Mouse (Mus musculus): ENCODE results near the gene Mob3a.

Gene Mob3a

DNA sequence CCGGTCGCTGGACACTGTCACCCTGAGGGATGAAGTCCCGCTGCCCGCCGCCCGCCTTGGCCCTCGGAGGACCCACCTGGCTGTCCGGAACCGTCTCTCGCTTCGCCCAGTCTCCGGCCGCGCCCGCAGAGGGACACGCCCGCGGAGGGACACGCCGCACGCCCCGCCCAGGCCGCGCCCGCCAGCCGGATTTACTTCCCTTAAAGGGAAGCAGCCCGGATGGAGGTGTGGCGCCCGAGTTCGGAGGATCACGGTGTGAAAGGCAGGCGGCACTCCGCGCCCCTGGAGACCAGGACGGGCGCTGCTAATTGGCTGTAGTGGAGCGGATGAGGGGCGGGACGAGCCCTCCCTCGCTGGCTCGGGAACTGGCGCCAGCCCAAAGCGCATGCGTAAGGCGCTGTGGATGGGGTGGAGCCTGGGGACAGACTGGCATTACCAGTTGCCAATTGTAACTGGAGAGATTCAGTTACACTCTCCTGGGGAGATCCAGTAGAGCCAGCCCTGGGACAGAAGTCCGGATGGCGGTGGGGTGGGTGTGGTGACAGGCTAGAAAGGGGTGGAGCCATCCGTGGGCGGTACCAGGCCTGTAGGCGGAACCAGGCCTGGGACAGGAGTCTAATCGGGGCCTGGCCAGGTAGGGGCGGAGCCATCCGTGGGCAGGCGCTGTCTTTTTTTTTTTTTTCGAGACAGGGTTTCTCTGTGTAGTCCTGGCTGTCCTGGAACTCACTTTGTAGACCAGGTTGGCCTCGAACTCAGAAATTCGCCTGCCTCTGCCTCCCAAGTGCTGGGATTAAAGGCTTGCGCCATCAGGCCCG, at the start of gene Mob3a, which contains the start of gene Izumo4:
TSS of gene Mob3a (minus strand) at position 257 of the 815 bp plus-strand sequence.
TSS of gene Izumo4 (plus strand) at position 464 of the 815 bp plus-strand sequence.
- peak; percentile 94 to 96 for DNase-seq (ENCODE audit: low spot score in 2 of 2)

DNA sequence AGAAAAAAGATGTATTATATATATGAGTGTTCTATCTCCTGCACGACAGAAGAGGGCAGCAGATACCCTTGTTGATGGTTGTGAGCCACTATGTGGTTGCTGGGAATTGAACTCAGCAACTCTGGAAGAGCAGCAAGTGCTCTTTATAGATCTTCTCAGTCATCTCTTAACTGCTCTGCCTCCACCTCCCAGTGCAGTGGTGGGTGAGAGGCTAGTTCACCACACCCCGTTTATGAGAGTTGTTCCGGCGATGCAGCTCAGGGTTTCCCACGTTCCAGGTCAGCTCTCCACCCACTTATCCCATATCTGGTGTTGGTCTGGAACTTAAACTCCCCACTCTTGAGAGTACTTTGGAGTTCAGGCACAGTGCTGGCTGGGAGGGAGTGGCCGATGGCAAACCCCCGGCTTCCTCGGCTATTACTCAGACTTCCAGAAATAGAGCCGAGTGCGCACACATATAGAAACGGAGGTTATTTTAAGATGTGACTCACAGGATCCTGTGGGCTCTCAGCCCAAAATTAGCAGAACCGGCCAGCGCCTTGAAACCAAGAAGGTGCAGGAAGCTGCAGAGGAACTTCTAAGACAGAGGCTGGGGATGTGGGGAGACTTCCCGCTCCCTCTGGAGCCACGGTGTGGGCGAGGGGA, 49.5 kb upstream of the Mob3a start:
- DNase-seq (ENCODE audit: low spot score in 2 of 2), result peak; percentile 27 to 45

DNA sequence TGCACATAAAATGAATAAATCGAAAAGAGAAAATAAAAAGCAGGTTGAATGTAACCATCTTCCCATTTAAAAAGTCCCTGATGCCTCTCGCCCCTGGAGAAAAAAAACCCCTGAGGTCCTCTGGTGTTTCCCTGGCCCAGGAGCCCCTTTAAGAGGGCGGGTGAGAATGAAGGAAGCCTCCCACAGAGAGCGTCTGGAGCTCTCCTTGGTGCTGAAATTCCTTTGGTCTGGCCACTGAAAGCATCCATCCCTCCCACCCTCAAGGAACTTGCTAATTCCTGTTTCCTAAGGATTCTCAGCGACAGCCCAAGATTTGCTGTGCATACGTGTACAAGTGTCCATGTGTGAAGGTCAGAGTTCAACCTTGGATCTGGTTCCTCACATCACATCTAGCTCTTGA, 46.8 kb upstream of the Mob3a start:
- peak in 1 of 2 experiments; percentile 71 for DNase-seq (ENCODE audit: low spot score in 2 of 2)

DNA sequence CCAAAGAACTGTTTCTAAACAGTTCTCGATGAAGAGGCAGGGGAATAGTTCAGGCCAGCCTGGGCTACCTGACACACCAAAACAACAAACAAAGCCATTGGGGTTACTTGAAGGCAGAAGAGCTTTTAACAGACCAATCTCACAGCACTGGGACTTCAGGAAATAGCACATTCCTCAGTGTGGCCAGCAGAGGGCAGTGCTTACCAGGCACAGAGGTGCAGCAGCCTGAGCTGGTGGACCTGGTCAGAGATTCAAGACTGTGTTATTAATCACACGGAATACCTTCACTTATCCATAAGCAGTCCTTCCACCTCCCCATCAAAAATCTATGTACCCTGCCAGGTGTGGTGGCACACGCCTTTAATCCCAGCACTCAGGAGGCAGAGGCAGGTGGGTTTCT, 45.6 kb upstream of the Mob3a start:
- peak; percentile 73 to 89 for DNase-seq (ENCODE audit: low spot score in 2 of 2)

DNA sequence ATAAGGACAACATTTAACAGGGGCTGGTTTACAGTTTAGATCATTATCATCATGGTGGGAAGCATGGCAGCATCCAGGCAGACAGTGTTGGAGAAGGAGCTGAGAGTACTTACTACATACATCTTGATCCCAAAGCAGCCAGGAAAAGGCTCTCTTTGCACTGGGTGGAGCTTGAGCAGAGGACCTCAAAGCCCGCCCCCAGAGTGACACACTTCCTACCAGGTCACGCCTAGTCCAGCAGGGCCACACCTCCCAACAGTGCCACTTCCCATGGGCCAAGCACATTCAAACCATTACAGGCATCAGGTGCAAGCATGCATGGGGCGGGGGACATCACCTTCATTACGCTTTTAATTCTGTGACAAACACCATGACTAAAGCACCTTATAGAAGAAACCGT, 42.5 kb upstream of the Mob3a start:
- DNase-seq (ENCODE audit: low spot score in 2 of 2), result peak; percentile 27 to 77

DNA sequence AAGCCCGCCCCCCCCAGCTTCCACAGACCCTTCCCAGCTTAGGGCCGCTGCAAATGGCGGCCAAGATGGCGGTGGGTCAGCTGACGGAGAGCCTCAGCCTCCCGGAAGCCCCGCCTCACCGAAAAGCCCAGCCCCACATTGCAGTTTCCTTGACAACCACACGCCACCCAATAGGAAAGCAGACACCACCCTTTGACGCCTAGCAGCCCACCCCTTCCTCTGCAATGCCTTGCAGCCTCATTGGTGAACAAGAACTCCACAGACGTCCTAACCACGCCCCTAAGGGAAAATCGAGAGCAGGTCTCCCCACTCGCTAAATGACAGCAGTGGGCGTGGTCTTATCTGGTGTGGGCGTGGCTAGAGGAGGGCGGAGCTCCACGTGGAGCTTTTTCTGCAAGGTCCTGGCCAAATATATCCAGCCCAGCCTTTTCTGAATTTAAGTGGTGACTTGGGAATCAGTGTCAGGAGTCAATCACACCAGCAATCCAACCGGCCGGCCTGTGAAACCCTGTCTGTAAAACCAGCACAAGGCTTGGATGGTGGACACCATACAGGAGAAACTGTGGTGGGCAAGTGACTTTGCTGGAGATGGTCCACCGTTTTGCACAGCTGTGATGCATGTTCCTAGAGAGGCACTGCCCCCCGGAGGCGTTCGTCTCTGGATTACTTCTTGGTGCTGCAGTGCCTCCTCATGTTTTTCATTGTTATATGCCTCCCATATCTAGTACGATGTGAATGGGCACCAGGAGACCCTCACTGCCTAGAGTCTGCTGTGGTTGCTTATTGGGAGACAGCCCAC, 40.6 kb upstream of the Mob3a start, which contains the start of gene Ap3d1:
TSS of gene Ap3d1 (minus strand) at position 85 of the 799 bp plus-strand sequence.
- peak; percentile 97 to 98 for DNase-seq (ENCODE audit: low spot score in 2 of 2)

DNA sequence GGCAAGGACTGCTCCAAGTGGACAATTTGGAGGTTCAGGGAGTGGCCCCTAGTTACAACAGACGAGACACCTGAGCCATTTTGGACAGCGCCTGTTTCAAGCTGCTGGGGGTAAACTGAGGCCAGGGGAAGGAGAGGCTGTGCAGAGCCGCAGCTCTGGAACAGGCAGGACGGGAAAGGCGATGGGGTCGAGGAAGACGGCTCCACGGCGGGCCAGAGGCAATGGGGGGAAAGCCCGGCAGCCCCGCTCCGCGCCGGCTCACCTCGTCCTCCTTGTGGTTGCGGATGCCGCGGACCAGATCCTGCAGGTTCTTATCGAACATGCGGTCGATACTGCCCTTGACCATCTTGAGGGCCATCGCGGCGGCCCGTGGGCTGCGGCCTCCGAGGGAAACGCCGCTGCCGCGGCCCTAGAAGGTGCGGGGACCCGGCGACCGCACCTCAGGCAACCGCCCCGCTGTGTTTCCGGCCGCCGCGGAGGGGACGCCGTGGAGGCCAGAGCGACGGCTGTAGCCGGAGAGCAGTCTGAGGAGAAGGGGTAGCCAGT, 39.9 kb upstream of the Mob3a start:
- peak; percentile 20 to 51 for DNase-seq (ENCODE audit: low spot score in 2 of 2)

DNA sequence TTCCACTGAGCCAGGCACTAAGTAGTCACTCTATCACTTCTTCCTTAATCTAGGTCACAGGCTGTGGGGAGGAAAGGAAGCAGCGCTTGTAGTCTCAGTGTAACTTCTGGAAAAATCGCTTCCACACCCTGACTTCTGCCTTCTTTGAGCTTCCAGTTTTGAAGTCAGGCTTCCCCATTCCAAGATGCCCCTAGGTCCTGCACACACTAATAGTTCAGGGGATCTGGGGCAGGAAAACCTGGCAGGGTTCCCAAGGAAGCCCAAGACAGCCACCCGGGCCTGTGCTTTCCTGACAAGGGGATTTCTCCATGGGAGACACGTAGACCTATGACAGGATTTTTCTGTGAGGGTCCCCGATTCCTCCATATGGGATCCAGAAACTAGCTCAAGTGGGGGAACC, 39.4 kb upstream of the Mob3a start:
- DNase-seq (ENCODE audit: low spot score in 2 of 2), result peak in 1 of 2 experiments; percentile 28

DNA sequence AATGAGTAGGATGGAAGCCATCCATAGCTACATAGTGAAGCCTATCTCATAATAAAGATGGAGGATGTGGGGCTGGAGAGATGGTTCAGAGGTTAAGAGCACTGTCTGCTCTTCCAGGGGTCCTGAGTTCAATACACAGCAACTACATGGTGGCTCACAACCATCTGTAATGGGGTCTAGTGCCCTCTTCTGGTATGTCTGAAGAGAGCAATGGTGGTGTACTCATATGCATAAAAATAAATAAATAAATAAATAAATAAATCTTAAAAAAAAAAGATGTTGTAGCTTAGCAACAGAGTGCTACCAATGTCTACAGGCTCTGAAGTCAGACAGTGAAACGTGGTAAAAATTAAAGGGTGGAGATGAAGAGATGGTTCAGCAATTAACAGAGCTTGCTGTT, 36.9 kb upstream of the Mob3a start:
- no peak for DNase-seq (ENCODE audit: low spot score in 2 of 2)

DNA sequence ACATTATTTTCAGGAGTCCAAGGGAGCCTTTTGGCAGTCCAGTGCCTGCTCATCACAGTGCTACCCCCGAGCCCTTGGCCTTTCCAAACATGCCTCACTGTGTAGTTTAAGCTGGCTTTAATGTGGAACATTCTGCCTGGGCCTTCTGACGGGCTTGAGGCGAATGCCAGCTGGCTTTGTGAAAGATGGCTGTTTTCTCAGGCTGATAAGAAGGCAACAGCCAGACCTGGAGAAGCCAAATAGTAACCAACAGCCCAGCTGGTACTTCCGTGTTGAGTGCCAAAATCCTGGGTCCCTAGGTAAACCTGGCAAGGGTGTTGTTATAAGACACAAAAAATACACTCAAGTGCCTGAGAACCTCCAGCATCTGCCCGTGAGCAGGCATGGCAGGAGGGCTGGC, 35.0 kb upstream of the Mob3a start:
- no peak for DNase-seq (ENCODE audit: low spot score in 2 of 2)

DNA sequence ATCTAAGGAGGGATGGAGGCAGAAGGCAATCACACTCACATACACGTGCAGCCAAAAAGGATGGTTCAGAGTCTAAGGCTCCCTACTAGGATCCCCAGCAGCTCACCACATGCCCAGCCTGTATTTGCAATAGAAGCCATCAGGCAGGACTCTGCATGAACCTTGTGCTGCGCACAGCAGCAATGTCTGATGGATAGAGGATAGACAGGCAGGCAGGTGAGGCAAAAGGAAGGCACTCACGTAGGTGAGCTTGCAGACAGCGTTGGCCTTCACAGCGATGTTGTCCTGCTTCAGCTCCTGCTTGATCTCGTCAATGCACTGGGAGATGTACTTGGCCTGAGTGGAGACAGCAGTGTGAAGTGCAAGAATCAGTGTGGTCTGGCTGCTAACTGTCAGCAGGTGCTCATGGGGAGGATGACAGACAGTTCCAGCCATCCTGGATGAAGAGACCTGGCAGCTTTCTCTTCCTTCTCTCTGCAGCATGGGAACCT, 30.9 kb upstream of the Mob3a start:
- no peak for DNase-seq (ENCODE audit: low spot score in 2 of 2)

DNA sequence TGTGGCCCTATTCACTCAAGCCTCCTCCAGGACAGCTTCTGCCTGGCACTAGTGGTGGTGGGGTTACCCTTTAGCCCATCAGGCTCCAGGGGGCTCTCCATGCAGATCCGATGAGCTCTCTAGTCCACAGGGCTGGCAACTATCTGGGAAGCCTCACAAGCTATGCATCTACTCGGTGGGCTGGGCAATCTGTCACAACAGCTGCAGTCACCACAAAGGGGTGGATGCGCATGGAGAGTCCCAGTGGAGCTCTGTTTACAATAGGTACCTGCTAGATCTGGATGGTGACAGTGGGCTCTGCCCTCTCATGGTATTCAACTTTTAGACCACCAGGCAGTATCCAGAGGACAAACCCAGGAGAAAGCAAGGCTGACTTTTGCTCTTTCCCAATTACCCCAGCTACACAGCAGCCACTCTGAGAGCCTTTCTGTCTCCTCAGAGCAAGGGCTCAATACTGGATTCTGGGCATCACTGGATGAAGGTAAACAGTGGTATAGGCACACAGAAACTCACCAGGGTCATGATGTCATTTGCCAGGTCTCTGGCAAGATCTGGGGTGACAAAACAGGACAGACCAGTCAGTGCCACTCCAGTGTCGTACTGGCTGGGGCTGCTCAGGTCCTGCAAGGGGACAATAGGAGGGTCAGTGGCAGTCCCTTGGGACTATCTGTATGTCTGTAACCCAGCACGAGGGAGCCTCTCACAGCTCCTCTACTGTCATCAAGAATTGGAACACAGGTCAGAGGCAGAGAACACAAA, 25.8 kb upstream of the Mob3a start:
- no peak for DNase-seq (ENCODE audit: low spot score in 2 of 2)

DNA sequence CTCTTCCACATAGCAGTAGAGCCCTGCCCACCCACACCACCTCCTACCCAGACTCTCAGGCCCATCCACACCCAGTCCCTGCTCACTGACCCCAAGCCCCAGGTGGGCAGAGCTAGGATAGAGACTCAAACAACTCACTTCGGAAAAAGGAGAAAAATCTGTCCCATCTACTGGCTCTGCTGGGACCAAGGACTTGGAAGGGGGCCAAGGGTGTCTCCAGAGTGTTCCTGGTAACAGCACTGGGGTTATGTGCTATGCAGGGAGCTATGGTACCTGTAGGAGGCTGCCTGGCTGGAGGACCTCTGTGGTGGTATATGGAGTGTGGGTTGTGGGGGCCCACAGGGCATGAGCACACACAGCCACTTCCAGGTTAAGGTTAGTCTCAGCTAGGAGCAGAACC, 15.5 kb upstream of the Mob3a start:
- DNase-seq (ENCODE audit: low spot score in 2 of 2), result no peak

DNA sequence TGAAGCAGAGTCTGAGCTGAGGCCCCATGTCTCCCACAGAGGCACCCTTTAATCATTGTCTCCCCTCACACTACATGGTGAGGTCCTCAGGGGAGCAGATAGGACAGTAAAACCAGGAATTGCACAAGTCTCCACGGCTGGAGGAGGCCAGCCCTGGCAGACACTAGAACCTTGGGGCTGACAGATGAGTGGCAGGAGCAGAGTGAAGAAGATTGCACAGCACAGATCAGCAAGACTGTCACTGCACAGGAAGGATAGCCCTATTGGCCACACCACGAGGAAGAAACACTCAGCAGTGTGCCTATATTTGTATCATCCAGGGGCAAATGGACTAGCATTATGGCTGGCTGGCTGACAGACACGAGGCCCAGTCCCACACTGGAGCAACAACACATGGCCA, 9.1 kb upstream of the Mob3a start:
- no peak for DNase-seq (ENCODE audit: low spot score in 2 of 2)

DNA sequence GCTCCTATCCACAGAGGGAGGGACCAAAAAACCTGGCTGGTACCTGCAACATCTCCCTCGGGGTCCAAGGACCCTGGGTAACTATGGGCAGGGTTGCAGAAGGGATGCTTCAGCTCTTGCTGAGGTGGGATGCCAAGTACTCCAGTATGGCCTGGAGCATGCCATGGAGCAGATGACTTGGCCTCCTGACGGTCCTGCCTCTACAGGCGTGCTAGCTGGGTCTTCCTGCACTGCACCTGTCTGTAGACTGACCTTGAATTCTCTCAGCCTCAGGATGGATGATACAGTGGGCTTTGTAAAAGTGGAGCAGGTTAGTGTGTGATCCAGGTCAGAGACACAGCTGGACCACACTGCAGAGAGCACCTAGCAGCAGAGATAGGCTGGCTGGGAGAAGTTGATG, 3.7 kb upstream of the Mob3a start:
- no peak for DNase-seq (ENCODE audit: low spot score in 2 of 2)

DNA sequence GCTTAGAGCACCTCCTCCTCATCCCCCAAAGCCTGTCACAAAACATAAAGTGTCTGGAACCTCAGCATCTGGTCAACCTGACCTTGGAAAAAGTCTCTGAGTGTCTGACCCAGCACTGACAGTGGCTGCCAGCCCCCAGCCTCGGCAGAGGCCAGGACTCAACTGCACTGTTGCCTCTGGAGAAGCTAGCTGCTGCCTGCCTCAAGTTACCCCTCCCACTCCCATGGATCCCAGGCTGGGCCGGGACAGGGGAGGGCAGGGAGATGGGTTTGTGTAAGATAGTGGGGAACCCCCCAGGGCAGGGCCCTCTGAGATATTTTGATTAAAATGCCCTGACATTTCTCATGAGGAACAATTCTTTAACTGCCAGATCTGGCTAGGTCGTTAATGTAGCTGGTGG, 3.3 kb upstream of the Mob3a start:
- DNase-seq (ENCODE audit: low spot score in 2 of 2), result peak in 1 of 2 experiments; percentile 14

DNA sequence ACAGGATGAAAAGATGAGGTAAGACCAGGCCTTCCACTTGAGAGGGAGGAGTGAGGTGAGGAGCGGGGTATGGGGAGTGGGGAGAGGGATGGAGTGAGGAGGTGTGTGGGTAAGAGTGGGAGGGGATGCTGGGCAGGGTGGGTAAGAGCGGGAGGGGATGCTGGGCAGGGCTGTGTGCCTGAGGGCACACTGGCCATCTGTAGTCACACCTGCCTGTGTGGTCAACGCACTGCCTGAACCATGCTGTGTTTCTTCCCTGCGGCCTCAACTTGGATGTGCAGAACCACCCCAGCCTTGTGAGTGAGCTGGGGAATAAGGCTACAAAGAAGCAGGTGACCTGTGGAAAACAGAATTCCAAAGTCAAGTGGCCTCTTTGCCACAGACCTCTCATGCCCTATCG, 2.6 kb upstream of the Mob3a start:
- DNase-seq (ENCODE audit: low spot score in 2 of 2), result peak in 1 of 2 experiments; percentile 16

DNA sequence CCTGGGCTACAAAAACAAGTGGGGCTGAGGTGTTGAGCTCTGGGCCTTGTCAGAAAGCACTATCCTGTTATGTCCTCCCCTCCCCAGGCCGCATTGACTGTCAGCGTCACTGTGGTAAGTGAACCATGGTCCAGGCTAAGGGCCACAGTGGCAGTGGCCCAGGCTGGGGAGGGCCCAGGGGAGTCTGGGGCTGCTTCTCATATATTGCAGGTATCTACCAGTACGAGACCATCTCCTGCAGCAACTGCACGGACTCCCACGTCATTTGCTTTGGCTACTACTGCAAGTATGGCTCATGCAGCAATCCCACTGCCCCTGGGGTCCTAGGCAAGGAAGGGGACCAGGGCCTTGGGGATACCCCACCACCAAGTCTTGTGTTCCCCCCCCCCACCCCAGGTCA, 1.9 kb upstream of the Mob3a start:
- no peak for DNase-seq (ENCODE audit: low spot score in 2 of 2)

DNA sequence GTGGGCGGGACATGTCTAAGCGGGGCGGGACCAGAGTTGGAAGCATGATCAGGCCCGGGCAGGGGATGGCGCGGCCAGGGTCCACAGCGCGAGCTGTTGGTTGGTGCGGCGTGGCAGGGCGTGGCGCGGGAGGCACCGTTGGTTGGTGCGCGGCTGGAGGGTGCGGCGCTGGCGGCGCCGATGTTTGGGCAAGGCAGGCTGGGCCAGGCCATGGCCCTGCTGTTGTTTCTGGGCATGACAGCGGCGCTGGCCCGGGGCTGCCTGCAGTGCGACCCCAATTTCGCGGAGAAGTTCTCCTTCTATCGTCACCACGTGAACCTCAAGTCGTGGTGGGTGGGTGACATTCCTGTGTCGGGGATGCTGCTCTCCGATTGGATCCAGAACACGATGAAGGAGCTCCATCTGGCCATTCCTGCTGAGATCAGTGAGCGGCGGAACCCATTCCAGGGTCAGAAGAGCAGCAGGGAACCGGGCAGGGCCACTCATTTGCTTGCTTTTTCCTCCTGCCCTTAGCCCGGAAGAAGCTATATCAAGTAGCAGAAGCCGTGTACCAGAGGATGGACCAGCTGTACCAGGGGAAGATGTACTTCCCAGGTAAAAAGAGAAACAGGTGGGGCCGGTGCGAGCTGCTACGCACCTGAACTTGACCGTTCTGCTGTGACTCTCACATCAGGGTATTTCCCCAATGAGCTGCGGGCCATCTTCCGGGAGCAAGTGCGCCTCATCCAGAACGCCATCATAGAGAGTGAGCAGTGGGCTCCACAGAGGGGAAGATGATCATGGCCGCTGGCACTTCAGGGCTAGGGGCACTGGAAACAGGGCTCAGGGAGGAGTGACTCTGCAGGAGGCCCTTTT, 986 bp upstream of the Mob3a start:
- peak; percentile 93 to 96 for DNase-seq (ENCODE audit: low spot score in 2 of 2)

DNA sequence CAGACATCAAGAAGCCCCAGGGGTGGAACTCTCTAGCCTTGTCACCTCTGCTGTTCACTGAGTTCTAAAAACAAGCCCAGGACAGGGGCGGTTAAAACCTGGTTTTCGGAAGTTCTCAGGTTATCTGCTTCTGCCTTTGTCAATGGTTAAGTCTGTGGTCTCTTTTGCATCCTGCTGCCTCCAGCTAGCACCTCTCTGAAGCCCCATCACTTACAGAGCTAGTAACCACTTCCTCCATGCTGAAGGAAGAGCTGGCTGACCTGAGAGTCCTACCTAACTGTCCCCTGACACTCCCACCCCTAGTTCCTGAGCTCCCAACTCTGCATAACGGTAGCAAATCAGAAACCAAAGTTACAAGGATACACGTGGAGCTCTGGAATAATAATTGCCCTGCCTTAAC, 1.0 kb downstream of the Mob3a start:
- peak; percentile 40 to 51 for DNase-seq (ENCODE audit: low spot score in 2 of 2)
